Mouse (Mus musculus): ENCODE results near the gene Ppip5k2. TPM values are rescaled to one million over a fixed set of nuclear protein-coding genes. Genes with fewer than 3 reads are reported as not detected.

The Ppip5k2 gene
- polyA plus RNA-seq (2015; fragmentation: Nextera tagmentation; extraction: Ambion mirVana), result 12.2 and 16.9 TPM in 2 replicates

DNA sequence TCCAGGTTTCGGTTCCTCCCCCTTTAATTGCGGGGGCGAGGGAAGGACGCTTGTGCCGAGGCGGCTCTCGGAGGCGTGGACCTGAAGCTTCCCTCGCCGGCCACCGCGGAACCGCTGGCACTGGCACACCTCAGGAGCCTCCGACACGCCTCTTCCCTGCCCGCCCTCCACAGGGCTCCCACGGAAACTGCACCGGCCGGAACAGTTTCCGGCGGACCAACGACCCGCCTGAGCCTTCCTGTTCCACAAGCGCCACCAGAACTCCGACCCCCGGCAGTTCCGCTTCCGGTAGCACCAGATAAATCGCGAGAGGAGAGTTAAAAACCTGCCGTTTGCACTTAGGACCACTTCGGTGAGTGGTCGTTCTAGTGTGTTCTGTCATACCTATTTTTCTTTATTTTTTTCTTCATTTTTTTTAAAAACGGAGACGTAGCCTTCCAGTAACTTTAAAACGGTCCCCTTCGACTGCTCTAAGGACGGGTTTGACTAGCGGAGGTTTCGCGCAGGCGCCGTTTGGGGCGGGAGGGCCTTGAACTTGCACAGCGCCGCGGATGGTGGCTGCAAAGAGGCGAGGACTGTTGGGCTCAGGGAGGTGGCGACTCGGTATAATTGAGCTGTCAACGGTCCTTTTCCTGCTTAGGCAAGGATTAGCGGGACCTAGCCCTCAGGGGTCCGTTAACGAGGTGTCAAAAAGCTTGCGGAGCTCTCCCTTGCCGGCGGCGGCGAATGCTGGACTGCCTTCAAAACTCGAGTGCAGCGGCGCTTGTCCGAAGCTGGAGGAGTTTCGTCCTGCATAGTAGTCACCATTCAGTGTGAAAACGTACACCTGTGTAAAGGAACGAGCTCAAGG, at the start of gene Ppip5k2, which contains the start of gene Gin1:
Ppip5k2 (minus strand) TSS at position 508 of the 850 bp plus-strand sequence.
Gin1 (plus strand) TSS at position 269 of the 850 bp plus-strand sequence.
- no peaks in the 10 kb centered on the region for H3K27me3 ChIP-seq
- H3K4me3 ChIP-seq (replicated peaks), result peak within 1 kb of the TSS; percentile 94
- H3K27ac ChIP-seq, result peak within 1 kb of the TSS; percentile 90
- under 1% methylated on average over 66 of the region's 66 CpGs for WGBS (ENCODE audit: insufficient replicate concordance)
- ATAC-seq (ENCODE audit: low read depth) (peak; percentile 98), DNase-seq (peak; percentile 90)
- peak within 1 kb of the TSS; percentile 93 for H3K4me2 ChIP-seq
- no peaks in the 10 kb centered on the region for H3K36me3 ChIP-seq
- peaks cover 61% of the 10 kb centered on the region for H3K4me1 ChIP-seq (replicated peaks)
- H3K9ac ChIP-seq, result peak within 1 kb of the TSS; percentile 85
- H3K9me3 ChIP-seq (replicated peaks), result no peaks in the 10 kb centered on the region

DNA sequence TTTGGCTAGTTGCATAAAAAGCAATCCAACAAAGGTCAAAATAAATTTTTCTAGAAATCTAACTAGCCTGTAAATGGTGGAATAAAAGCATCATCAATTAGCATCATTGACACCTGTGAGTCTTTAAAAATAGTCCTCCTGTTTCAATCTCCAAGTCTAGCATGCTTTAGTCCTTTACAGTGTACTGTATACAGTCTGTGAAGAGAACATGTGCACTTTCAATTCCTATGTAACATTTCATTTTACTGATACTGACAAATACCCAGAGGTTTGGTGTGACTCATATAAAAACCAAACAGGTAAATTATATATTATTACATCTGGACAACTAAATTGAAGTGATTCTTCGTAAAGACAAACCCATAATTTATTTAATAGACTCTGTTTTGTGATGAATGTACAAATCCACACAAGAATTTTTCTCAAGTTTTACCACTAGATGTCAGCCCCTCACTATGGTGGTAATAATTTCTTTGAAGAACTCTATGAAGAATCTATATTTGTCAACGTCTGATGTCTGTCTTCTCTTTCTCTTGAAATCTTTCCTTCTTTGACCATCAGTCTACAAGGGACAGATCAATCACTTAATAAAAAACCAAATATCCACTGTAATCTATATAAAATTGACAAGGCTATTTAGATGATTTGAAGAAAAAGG, 39.2 kb upstream of the Ppip5k2 start:
- no peak for ATAC-seq (ENCODE audit: low read depth)
- WGBS (ENCODE audit: insufficient replicate concordance), result 30% methylated on average over 2 of the region's 2 CpGs
- Histone ChIP-seq H3K4me3 (replicated peaks) (no peak overlapping the region), H3K9ac (no peak overlapping the region), H3K4me2 (no peak overlapping the region), H3K27ac (no peak overlapping the region), H3K9me3 (replicated peaks) (no peaks in the 10 kb centered on the region), H3K36me3 (no peaks in the 10 kb centered on the region), H3K27me3 (no peaks in the 10 kb centered on the region), H3K4me1 (replicated peaks) (no peaks in the 10 kb centered on the region)
- no peak for DNase-seq

DNA sequence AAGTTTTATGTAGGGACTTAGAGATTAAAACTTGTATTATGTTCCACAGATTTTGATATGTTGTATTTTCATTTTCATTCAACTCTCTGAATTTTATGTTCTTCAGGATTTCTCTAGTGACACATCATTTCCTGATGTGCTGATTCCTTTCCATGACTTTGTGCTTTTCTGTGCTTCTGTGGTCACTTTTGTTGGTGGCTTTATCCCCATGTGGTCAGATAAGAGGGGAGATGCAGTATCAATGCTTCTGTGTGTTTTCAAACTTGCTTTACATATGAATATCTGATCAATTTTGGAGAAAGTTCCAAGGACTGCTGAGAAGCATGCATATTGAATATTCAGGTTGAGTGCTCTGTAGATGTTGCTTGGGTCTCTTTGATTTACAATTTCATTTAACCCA, 34.3 kb upstream of the Ppip5k2 start:
- H3K4me1 ChIP-seq (replicated peaks), result no peaks in the 10 kb centered on the region
- no peak overlapping the region for H3K9ac ChIP-seq
- H3K9me3 ChIP-seq (replicated peaks), result no peaks in the 10 kb centered on the region
- H3K36me3 ChIP-seq, result no peaks in the 10 kb centered on the region
- ATAC-seq (ENCODE audit: low read depth) (no peak), DNase-seq (no peak)
- H3K4me3 ChIP-seq (replicated peaks), result no peak overlapping the region
- no peaks in the 10 kb centered on the region for H3K27me3 ChIP-seq
- no peak overlapping the region for H3K27ac ChIP-seq
- no peak overlapping the region for H3K4me2 ChIP-seq

DNA sequence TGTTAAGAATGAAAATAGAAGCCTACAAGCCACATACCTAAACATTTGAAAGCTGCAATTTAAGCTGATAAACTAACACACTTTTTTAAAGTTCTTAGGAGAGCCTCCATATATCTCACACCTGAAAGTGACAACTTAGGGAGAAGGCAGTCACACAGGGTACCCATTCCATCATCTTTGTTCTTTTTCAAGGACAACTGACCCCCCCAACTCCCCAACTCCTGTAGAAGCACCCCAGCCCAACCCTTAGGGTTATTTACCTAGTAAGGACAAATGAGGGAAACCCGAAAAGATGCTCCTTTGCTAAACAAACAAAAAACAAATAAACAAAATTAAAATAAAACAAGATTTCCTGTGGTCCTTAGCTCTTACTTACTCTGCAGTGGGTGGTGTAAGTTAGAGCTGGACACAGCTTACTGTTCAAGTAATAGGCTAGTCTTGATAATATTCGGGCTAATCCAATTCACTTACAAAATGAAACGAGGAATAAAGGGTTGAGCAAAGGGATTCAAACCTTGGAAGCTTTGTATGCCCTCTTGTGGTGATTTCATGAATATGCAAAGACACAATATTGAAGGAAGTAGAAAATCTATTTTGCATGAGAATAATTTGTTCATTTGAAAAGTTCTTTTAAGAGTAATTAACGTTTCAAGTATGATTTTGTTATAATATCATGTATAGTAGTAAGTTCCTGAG, 32.1 kb upstream of the Ppip5k2 start:
- no peak overlapping the region for H3K4me2 ChIP-seq
- no peak for DNase-seq
- no peak overlapping the region for H3K27ac ChIP-seq
- 26% methylated on average over 4 of the region's 4 CpGs for WGBS (ENCODE audit: insufficient replicate concordance)
- no peaks in the 10 kb centered on the region for H3K4me1 ChIP-seq (replicated peaks)
- H3K4me3 ChIP-seq (replicated peaks), result no peak overlapping the region
- no peak for ATAC-seq (ENCODE audit: low read depth)
- no peaks in the 10 kb centered on the region for H3K9me3 ChIP-seq (replicated peaks)
- no peaks in the 10 kb centered on the region for H3K27me3 ChIP-seq
- H3K9ac ChIP-seq, result no peak overlapping the region
- no peaks in the 10 kb centered on the region for H3K36me3 ChIP-seq

DNA sequence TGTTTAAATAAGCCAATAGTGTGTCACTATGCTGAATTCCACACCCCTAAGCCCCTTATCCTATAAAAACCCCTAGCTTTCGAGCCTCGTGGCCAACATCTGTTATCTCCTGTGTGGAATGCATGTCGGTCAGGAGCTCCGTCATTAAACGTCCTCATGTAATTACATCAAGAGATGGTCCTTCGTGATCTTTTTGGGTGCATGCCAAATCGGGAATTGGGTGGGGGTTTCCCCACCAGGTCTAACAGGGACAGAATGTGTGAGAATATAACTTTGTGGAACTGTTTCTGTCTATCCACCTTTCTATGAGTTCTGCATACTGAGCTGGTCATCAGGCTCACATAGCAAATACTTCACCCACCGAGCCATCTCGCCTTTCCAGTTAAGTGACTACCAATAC, 25.7 kb upstream of the Ppip5k2 start:
- Histone ChIP-seq H3K9me3 (replicated peaks) (no peaks in the 10 kb centered on the region), H3K4me1 (replicated peaks) (no peaks in the 10 kb centered on the region), H3K27me3 (no peaks in the 10 kb centered on the region), H3K4me3 (replicated peaks) (no peak overlapping the region), H3K4me2 (no peak overlapping the region), H3K9ac (no peak overlapping the region), H3K27ac (no peak overlapping the region), H3K36me3 (0 out of 2 replicates have a peak, but pooled peaks cover 3% of the 10 kb centered on the region)
- 70% methylated on average over 9 of the region's 9 CpGs for WGBS (ENCODE audit: insufficient replicate concordance)
- DNase-seq (no peak), ATAC-seq (ENCODE audit: low read depth) (no peak)

DNA sequence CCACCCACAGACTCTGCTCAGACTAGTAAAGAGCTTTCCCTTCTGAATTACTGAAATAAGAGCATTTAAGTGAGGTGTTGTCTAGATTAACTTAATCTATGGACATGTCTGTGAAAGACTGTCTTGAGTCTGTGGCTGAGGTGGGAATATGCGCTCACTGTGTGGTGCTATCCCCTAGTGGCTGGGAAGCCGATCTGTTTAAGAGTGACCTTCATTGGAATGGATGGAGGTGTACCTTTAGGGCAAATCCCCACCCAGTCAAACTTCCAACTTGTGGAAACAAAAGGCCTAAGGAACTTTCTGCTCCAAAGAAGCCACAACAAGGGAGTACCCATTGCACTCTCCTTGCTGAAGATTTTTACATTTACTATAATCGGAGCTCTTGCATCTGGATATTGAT, 23.9 kb upstream of the Ppip5k2 start:
- no peak overlapping the region for H3K27ac ChIP-seq
- H3K4me1 ChIP-seq (replicated peaks), result 0 out of 2 replicates have a peak, but pooled peaks cover 2% of the 10 kb centered on the region
- H3K36me3 ChIP-seq, result 0 out of 2 replicates have a peak, but pooled peaks cover 3% of the 10 kb centered on the region
- H3K27me3 ChIP-seq, result no peaks in the 10 kb centered on the region
- H3K4me3 ChIP-seq (replicated peaks), result no peak overlapping the region
- H3K9ac ChIP-seq, result no peak overlapping the region
- no peaks in the 10 kb centered on the region for H3K9me3 ChIP-seq (replicated peaks)
- ATAC-seq (ENCODE audit: low read depth) (no peak), DNase-seq (no peak)
- H3K4me2 ChIP-seq, result no peak overlapping the region
- WGBS (ENCODE audit: insufficient replicate concordance), result 73% methylated on average over 3 of the region's 3 CpGs

DNA sequence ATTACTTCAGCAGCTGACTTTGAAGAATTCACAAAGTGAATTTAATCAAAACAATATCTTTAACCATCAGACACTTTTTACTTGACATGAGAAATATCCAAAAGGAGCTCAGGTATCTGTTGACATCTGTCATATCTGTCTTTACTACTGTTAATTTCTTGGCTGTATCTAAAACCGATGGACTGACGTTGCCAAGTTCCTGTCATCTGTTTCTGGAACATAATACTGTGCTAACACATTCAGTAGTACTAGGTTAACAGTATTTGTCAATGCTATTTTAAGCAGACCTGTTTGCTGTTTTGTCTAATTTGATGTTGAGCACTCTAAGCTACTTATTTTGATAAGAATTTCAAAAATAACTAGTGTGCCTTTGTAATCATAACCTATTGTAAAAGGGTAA, 18.3 kb upstream of the Ppip5k2 start:
- WGBS (ENCODE audit: insufficient replicate concordance), result 77% methylated on average over 2 of the region's 2 CpGs
- no peak overlapping the region for H3K27ac ChIP-seq
- no peaks in the 10 kb centered on the region for H3K9me3 ChIP-seq (replicated peaks)
- peaks cover 20% of the 10 kb centered on the region for H3K4me1 ChIP-seq (replicated peaks)
- DNase-seq, result no peak
- no peak for ATAC-seq (ENCODE audit: low read depth)
- H3K27me3 ChIP-seq, result no peaks in the 10 kb centered on the region
- no peak overlapping the region for H3K4me3 ChIP-seq (replicated peaks)
- no peak overlapping the region for H3K9ac ChIP-seq
- peaks cover 13% of the 10 kb centered on the region for H3K36me3 ChIP-seq
- no peak overlapping the region for H3K4me2 ChIP-seq

DNA sequence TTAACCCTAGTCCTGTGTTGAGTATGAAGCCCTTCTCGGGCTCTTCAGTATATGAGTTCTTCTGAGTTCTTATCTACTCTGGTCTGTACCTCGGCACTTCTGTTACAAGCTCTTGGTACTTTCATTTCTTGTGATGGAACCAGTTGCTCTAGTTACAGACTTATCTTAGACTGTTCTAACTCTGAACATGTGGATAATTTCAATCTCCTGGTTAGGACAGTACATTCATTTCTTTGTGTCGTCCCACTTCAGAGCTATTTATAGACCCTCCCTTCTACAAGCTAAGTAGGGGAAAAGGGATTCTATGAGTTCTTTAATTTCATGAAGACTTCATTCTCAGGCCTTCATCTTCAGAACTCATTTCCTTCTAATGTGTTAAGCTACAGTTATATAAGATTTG, 17.5 kb upstream of the Ppip5k2 start:
- ATAC-seq (ENCODE audit: low read depth) (no peak), DNase-seq (no peak)
- no peak overlapping the region for H3K9ac ChIP-seq
- no peaks in the 10 kb centered on the region for H3K27me3 ChIP-seq
- H3K4me2 ChIP-seq, result no peak overlapping the region
- peaks cover 20% of the 10 kb centered on the region for H3K4me1 ChIP-seq (replicated peaks)
- H3K27ac ChIP-seq, result no peak overlapping the region
- peaks cover 11% of the 10 kb centered on the region for H3K36me3 ChIP-seq
- H3K4me3 ChIP-seq (replicated peaks), result no peak overlapping the region
- no peaks in the 10 kb centered on the region for H3K9me3 ChIP-seq (replicated peaks)
- WGBS (ENCODE audit: insufficient replicate concordance), result 57% methylated on average over 3 of the region's 3 CpGs

DNA sequence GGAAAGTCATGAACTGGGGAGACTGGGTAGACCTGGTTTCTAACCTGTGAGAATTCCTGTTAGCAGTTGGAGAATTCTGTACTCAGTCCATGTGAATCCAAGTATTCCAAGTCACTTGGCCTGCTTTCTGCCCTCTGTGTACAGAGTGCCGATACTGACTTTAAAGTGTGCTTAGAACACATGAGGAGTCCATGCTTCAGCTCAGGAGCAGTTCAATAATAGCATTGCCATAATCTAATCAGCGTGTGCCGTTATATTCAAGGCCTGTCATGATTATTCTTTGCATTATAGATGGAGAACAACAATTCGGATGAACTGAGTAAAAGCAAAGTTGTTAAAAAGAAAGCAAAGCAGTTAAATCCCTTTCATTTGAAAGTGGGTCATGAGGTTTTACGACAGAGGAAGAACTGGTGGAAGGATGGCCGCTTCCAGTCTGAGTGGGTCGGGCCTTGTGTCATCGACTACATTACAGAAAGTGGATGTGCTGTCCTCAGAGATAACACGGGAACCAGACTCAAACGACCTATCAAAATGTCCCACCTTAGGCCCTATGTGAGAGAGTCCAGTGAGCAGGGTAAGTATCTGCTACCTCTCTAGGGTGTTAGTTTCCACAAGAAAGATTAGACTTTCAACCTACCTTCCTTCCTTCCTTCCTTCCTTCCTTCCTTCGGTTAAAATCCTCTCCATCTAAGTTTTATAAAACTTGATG, 15.6 kb upstream of the Ppip5k2 start:
- H3K4me1 ChIP-seq (replicated peaks), result peaks cover 20% of the 10 kb centered on the region
- no peaks in the 10 kb centered on the region for H3K27me3 ChIP-seq
- H3K9me3 ChIP-seq (replicated peaks), result no peaks in the 10 kb centered on the region
- no peak overlapping the region for H3K4me2 ChIP-seq
- no peak overlapping the region for H3K9ac ChIP-seq
- no peak overlapping the region for H3K4me3 ChIP-seq (replicated peaks)
- peak overlapping the region; percentile 53 for H3K27ac ChIP-seq
- peaks cover 11% of the 10 kb centered on the region for H3K36me3 ChIP-seq
- ATAC-seq (ENCODE audit: low read depth), result peak; percentile 99
- DNase-seq, result no peak
- 57% methylated on average over 11 of the region's 11 CpGs for WGBS (ENCODE audit: insufficient replicate concordance)

DNA sequence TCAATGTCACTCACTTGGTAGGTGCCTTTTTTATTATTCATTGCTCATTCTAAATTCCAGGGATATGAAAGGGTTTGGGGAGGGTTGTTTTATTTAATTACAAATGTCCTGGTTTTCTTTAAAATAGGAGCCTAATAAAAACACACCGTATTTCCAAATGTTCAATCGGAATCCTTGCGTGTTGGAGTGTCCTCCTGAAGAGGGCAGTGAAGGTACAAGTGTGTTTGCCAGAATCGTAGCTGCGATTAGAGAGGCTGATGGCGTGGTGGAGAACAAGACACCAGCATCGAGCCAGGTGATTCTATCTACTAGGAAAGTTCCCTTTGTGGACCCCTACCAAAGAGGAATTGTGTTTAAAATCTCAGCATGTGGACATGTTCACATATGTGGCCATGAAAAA, 14.7 kb upstream of the Ppip5k2 start:
- no peak for ATAC-seq (ENCODE audit: low read depth)
- H3K36me3 ChIP-seq, result peaks cover 11% of the 10 kb centered on the region
- WGBS (ENCODE audit: insufficient replicate concordance), result 82% methylated on average over 7 of the region's 7 CpGs
- no peak overlapping the region for H3K27ac ChIP-seq
- peaks cover 18% of the 10 kb centered on the region for H3K4me1 ChIP-seq (replicated peaks)
- DNase-seq, result no peak
- no peaks in the 10 kb centered on the region for H3K9me3 ChIP-seq (replicated peaks)
- no peak overlapping the region for H3K9ac ChIP-seq
- no peak overlapping the region for H3K4me2 ChIP-seq
- no peak overlapping the region for H3K4me3 ChIP-seq (replicated peaks)
- H3K27me3 ChIP-seq, result no peaks in the 10 kb centered on the region

DNA sequence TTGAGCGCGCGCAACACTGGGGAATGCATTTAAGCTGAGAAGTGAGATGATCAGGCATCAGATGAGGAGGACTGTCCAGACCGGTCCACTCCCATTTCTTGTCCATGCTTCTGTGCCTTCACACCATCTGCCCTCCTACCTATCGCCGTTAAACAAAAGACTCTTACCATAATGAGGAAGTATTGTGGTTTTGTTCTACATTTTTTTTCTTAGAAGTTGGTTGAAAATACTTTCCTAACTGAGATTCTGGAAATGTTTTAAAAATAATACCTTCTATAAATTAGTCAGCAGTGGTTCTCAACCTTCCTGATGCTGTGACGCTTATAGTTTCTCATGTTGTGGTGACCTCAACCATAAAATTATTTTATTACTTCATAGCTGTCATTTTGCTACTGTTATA, 11.5 kb upstream of the Ppip5k2 start:
- H3K36me3 ChIP-seq, result peaks cover 16% of the 10 kb centered on the region
- no peak for ATAC-seq (ENCODE audit: low read depth)

More for the DNA sequence above, 11.5 kb upstream of the Ppip5k2 start:
- Histone ChIP-seq H3K27me3 (no peaks in the 10 kb centered on the region), H3K4me3 (replicated peaks) (no peak overlapping the region), H3K27ac (no peak overlapping the region), H3K4me1 (replicated peaks) (peaks cover 13% of the 10 kb centered on the region), H3K9ac (no peak overlapping the region), H3K4me2 (no peak overlapping the region), H3K9me3 (replicated peaks) (no peaks in the 10 kb centered on the region)
- 77% methylated on average over 7 of the region's 7 CpGs for WGBS (ENCODE audit: insufficient replicate concordance)
- DNase-seq, result no peak
